In genomic region chr11:88948896-88949295, GRCm38 (mm10) we compare ENCODE assay signal across 23 mouse cellular contexts. TPM values are rescaled to one million over a fixed set of nuclear protein-coding genes. Genes with fewer than 3 reads are reported as not detected.
DNase-seq lines count a peak whose midpoint lies in the region; ATAC-seq lines count a peak whose summit lies in the region.
"Had no signal": no experiment of that assay in that cellular context is flagged by ENCODE, and none has a peak within 500 bp of the region (broad histone marks: within the 10 kb centered on the region; RNA-seq: fewer than 3 reads in every experiment).

No protein-coding gene starts in this region.

- no peaks in the 10 kb centered on the region for H3K9me3 ChIP-seq in stomach, embryonic 16.5 days (replicated peaks; ENCODE audit: control insufficient read depth, low read length)
- H3K9me3 ChIP-seq: embryonic facial prominence, embryonic 12.5 days; forebrain, embryonic 15.5 days; G1E; heart, embryonic 15.5 days; intestine, embryonic 15.5 days had no signal

- peak; percentile 13 to 15 for DNase-seq in urinary bladder, postnatal 36 days (ENCODE audit: low spot score in 2 of 2)
- DNase-seq in urinary bladder, postnatal 14 days (ENCODE audit: low spot score): no peak
- DNase-seq in R1 (ENCODE audit: low read depth, low spot score): peak; percentile 60
- DNase-seq in kidney, postnatal 10 days: no peak
- DNase-seq: adrenal gland, postnatal 10 days; cerebellum, adult 11 months; cerebellum, adult 8-10 months; cerebellum, postnatal 14 days; embryo, embryonic 11 days; gastrocnemius, postnatal 36 days; heart, adult 2 months; heart, postnatal 14 days had no signal

- H3K36me3 ChIP-seq in stomach, embryonic 16.5 days (ENCODE audit: control insufficient read depth, insufficient read depth, low read length): no peaks in the 10 kb centered on the region
- H3K36me3 ChIP-seq: G1E had no signal

- H3K4me2 ChIP-seq in stomach, embryonic 16.5 days (ENCODE audit: low read depth, low read length): no peak overlapping the region
- H3K4me2 ChIP-seq: embryonic facial prominence, embryonic 12.5 days; forebrain, embryonic 15.5 days; heart, embryonic 11.5 days; heart, embryonic 15.5 days; hindbrain, embryonic 14.5 days; intestine, embryonic 15.5 days had no signal

- ATAC-seq in stomach, embryonic 16.5 days (ENCODE audit: insufficient read depth, low FRiP score): no peak
- no peak for ATAC-seq in CD4-positive, CD25-positive, alpha-beta regulatory T cell, adult 4 months
- ATAC-seq: forebrain, embryonic 15.5 days; intestine, embryonic 15.5 days had no signal

- no peak overlapping the region for H3K4me3 ChIP-seq in stomach, embryonic 16.5 days (replicated peaks; ENCODE audit: low read length)
- H3K4me3 ChIP-seq: embryonic facial prominence, embryonic 12.5 days; forebrain, embryonic 15.5 days; heart, adult 2 months; heart, embryonic 15.5 days; intestine, embryonic 15.5 days had no signal

- no peaks in the 10 kb centered on the region for H3K27me3 ChIP-seq in stomach, embryonic 16.5 days (ENCODE audit: control insufficient read depth, insufficient read depth, low read length)
- H3K27me3 ChIP-seq: embryonic facial prominence, embryonic 12.5 days; forebrain, embryonic 15.5 days; heart, embryonic 15.5 days; intestine, embryonic 15.5 days had no signal

- H3K27ac ChIP-seq in stomach, embryonic 16.5 days (ENCODE audit: low read length): peak overlapping the region; percentile 7; the same call in 1 of the 2 replicates
- H3K27ac ChIP-seq: embryonic facial prominence, embryonic 12.5 days; forebrain, embryonic 15.5 days; heart, adult 2 months; heart, embryonic 15.5 days; hindbrain, embryonic 14.5 days; intestine, embryonic 15.5 days had no signal

- 67% methylated on average over 8 of the region's 8 CpGs for WGBS in stomach, embryonic 16.5 days

- no peak overlapping the region for H3K9ac ChIP-seq in stomach, embryonic 16.5 days (ENCODE audit: low read length)
- H3K9ac ChIP-seq: embryonic facial prominence, embryonic 12.5 days; forebrain, embryonic 15.5 days; heart, embryonic 15.5 days; hindbrain, embryonic 14.5 days; intestine, embryonic 15.5 days had no signal

- H3K4me1 ChIP-seq in stomach, embryonic 16.5 days (ENCODE audit: control insufficient read depth, insufficient read depth, low read length): 0 out of 2 replicates have a peak, but pooled peaks cover 5% of the 10 kb centered on the region
- H3K4me1 ChIP-seq: embryonic facial prominence, embryonic 12.5 days; heart, embryonic 15.5 days; intestine, embryonic 15.5 days had no signal

RNA-seq across cellular contexts. Expression of gene Scpep1, which starts 6.4 kb away (rescaled TPM):
- 88.2 and 93.1 TPM in 2 replicates for polyA plus RNA-seq in stomach, embryonic 16.5 days (2015; fragmentation: Nextera tagmentation; extraction: Ambion mirVana)
- 10 to 100 TPM; 13.7 to 19.0 TPM for polyA plus RNA-seq in CD4-positive, CD25-positive, alpha-beta regulatory T cell, adult 4 months (2017; shearing (Covaris generic))

RNA-seq across cellular contexts. Expression of gene Elobl, which starts 17.8 kb away (rescaled TPM):
- polyA plus RNA-seq in stomach, embryonic 16.5 days (2015; fragmentation: Nextera tagmentation; extraction: Ambion mirVana): not detected in 2 replicates
- not detected for polyA plus RNA-seq in CD4-positive, CD25-positive, alpha-beta regulatory T cell, adult 4 months (2017; shearing (Covaris generic))
- polyA plus RNA-seq: brain, embryonic 14.5 days; embryonic facial prominence, embryonic 12.5 days; forebrain, embryonic 11.5 days; forebrain, embryonic 15.5 days; G1E; heart, adult 2 months; heart, embryonic 11.5 days; heart, embryonic 15.5 days; hindbrain, embryonic 14.5 days; intestine, embryonic 15.5 days had no signal

RNA-seq across cellular contexts. Expression of gene Coil, which starts 21.2 kb away (rescaled TPM):
- polyA plus RNA-seq in stomach, embryonic 16.5 days (2015; fragmentation: Nextera tagmentation; extraction: Ambion mirVana): 10.1 and 10.7 TPM in 2 replicates
- polyA plus RNA-seq in CD4-positive, CD25-positive, alpha-beta regulatory T cell, adult 4 months (2017; shearing (Covaris generic)): 1 to 10 TPM; 6.0 to 9.6 TPM

RNA-seq across cellular contexts. Expression of gene Trim25, which starts 50.3 kb away (rescaled TPM):
- 27.8 and 29.0 TPM in 2 replicates for polyA plus RNA-seq in stomach, embryonic 16.5 days (2015; fragmentation: Nextera tagmentation; extraction: Ambion mirVana)
- polyA plus RNA-seq in CD4-positive, CD25-positive, alpha-beta regulatory T cell, adult 4 months (2017; shearing (Covaris generic)): 10 to 100 TPM; 14.0 to 25.6 TPM

Comparison
In these comparisons a context has a peak if more than half of its experiments do, and no peak if none do; other contexts are left out.
1. DNase-seq: peak in urinary bladder, postnatal 36 days (2 of 2) and R1 (single experiment); none in urinary bladder, postnatal 14 days (single experiment) and kidney, postnatal 10 days (single experiment).